Mouse (Mus musculus) neural tube, embryonic 15.5 days (tissue): Measurements from ENCODE around the gene Rnf114. TPM values are rescaled to one million over a fixed set of nuclear protein-coding genes. Genes with fewer than 3 reads are reported as not detected.

Source experiments
- ATAC-seq: fragments of 200-750 bp; cut with Nextera tagmentation; 2 replicates; pipeline ENCODE4 v1.8.0; 2017; ENCODE audit warnings: mild to moderate bottlenecking, moderate TSS enrichment, moderate library complexity; ENCODE audit not compliant: low FRiP score
- H3K27ac ChIP-seq: fragments of 300-500 bp; sonication (generic); replicated peaks from 2 replicates; pipeline ENCODE4 v1.5.1; 2015; ENCODE audit warnings: mild to moderate bottlenecking, inconsistent platforms
- H3K27me3 ChIP-seq: fragments of 300-500 bp; sonication (generic); replicated peaks from 2 replicates; pipeline ENCODE4 v1.6.1; 2015; ENCODE audit warnings: inconsistent platforms
- H3K36me3 ChIP-seq: fragments of 300-500 bp; sonication (generic); 2 replicates; pipeline ENCODE4 v1.6.1; 2015; ENCODE audit warnings: inconsistent platforms
- H3K4me1 ChIP-seq: fragments of 300-500 bp; sonication (generic); 2 replicates; pipeline ENCODE4 v1.6.1; 2015; ENCODE audit warnings: inconsistent platforms
- H3K4me2 ChIP-seq: fragments of 300-500 bp; sonication (generic); 2 replicates; pipeline ENCODE4 v1.6.1; 2015; ENCODE audit warnings: inconsistent platforms, mild to moderate bottlenecking, moderate library complexity
- H3K4me3 ChIP-seq: fragments of 300-500 bp; sonication (generic); replicated peaks from 2 replicates; pipeline ENCODE4 v1.5.1; 2015; ENCODE audit warnings: mild to moderate bottlenecking, inconsistent platforms
- H3K9ac ChIP-seq: fragments of 300-500 bp; sonication (generic); replicated peaks from 2 replicates; pipeline ENCODE4 v1.6.1; 2015; ENCODE audit warnings: mild to moderate bottlenecking, inconsistent platforms
- H3K9me3 ChIP-seq: fragments of 300-500 bp; sonication (generic); replicated peaks from 2 replicates; pipeline ENCODE4 v1.6.1; 2016; ENCODE audit warnings: inconsistent platforms
- WGBS: fragments of 180-500 bp; shearing (Covaris S2); methylation state at CpG from one replicate; pipeline ENCODE4 v1.1.7; 2015; ENCODE audit warnings: mixed read lengths; 5-methylcytosine and 5-hydroxymethylcytosine counted together
- polyA plus RNA-seq: library from polyadenylated mRNA; unstranded; fragments of >200 nt; fragmentation: Nextera tagmentation; extraction: Ambion mirVana; gene quantifications from 2 replicates; pipeline ENCODE4 v1.2.1, GENCODE M21; 2015

Gene Rnf114
- polyA plus RNA-seq, 1 experiment from 2014 or later, result 98.4 TPM

GRCm38 (mm10) chr2:167490813-167491525 is 1.5 kb upstream of the Rnf114 start:
- WGBS, result 80% methylated on average over 4 of the region's 4 CpGs
- Histone ChIP-seq H3K4me3 (peak overlapping the region; percentile 100), H3K36me3 (peaks cover 8% of the 10 kb centered on the region), H3K4me1 (peaks cover 62% of the 10 kb centered on the region), H3K9ac (peak overlapping the region; percentile 98), H3K9me3 (no peaks in the 10 kb centered on the region), H3K4me2 (peak overlapping the region; percentile 96), H3K27me3 (no peaks in the 10 kb centered on the region), H3K27ac (peak overlapping the region; percentile 99)
- 0 out of 2 replicates have a peak, but pooled peaks have one; percentile 2 for ATAC-seq

GRCm38 (mm10) chr2:167492713-167493636 is 530 bp downstream of the Rnf114 start, which contains the start of gene Spata2:
Spata2 (minus strand) TSS chr2:167492887.
- peak within 1 kb of the TSS; percentile 99 for H3K27ac ChIP-seq
- peaks cover 44% of the 10 kb centered on the region for H3K4me1 ChIP-seq
- peak within 1 kb of the TSS; percentile 96 for H3K4me2 ChIP-seq
- H3K9ac ChIP-seq, result peak within 1 kb of the TSS; percentile 98
- peak within 1 kb of the TSS; percentile 100 for H3K4me3 ChIP-seq
- H3K27me3 ChIP-seq, result no peaks in the 10 kb centered on the region
- peak; percentile 85 for ATAC-seq
- peaks cover 3% of the 10 kb centered on the region; the same call in 1 of the 2 replicates for H3K36me3 ChIP-seq
- WGBS, result 3% methylated on average over 63 of the region's 63 CpGs
- H3K9me3 ChIP-seq, result no peaks in the 10 kb centered on the region

- Histone ChIP-seq H3K27me3 (no peaks in the 10 kb centered on the region), H3K4me3 (no peak overlapping the region), H3K4me2 (no peak overlapping the region), H3K9me3 (no peaks in the 10 kb centered on the region), H3K27ac (no peak overlapping the region), H3K36me3 (peaks cover 3% of the 10 kb centered on the region; the same call in 1 of the 2 replicates), H3K4me1 (peaks cover 14% of the 10 kb centered on the region), H3K9ac (no peak overlapping the region)
- ATAC-seq, result no peak
- 88% methylated on average over 7 of the region's 7 CpGs for WGBS
Observed at GRCm38 (mm10) chr2:167496437-167496836, 4.0 kb downstream of the Rnf114 start.

- H3K4me2 ChIP-seq, result no peak overlapping the region
- WGBS, result 75% methylated on average over 5 of the region's 5 CpGs
- H3K36me3 ChIP-seq, result peaks cover 3% of the 10 kb centered on the region; the same call in 1 of the 2 replicates
- no peaks in the 10 kb centered on the region for H3K9me3 ChIP-seq
- ATAC-seq, result no peak
- H3K4me3 ChIP-seq, result no peak overlapping the region
- H3K27ac ChIP-seq, result no peak overlapping the region
- peaks cover 7% of the 10 kb centered on the region for H3K4me1 ChIP-seq
- H3K27me3 ChIP-seq, result no peaks in the 10 kb centered on the region
- no peak overlapping the region for H3K9ac ChIP-seq
Observed at GRCm38 (mm10) chr2:167497272-167497671, 4.8 kb downstream of the Rnf114 start.

- H3K4me2 ChIP-seq, result peak overlapping the region; percentile 89
- peaks cover 9% of the 10 kb centered on the region; the same call in 1 of the 2 replicates for H3K36me3 ChIP-seq
- peaks cover 42% of the 10 kb centered on the region for H3K4me1 ChIP-seq
- H3K27me3 ChIP-seq, result no peaks in the 10 kb centered on the region
- peak; percentile 50; the same call in 1 of the 2 replicates for ATAC-seq
- peak overlapping the region; percentile 91; the same call in 1 of the 2 replicates for H3K9ac ChIP-seq
- peak overlapping the region; percentile 88 for H3K27ac ChIP-seq
- no peaks in the 10 kb centered on the region for H3K9me3 ChIP-seq
- peak overlapping the region; percentile 96 for H3K4me3 ChIP-seq
- WGBS, result 51% methylated on average over 13 of the region's 13 CpGs
Observed at GRCm38 (mm10) chr2:167502554-167503252, 10.3 kb downstream of the Rnf114 start.

GRCm38 (mm10) chr2:167503253-167503895 is 10.9 kb downstream of the Rnf114 start:
- Histone ChIP-seq H3K4me3 (peak overlapping the region; percentile 96), H3K9ac (peak overlapping the region; percentile 91), H3K27me3 (no peaks in the 10 kb centered on the region), H3K4me2 (peak overlapping the region; percentile 89), H3K36me3 (peaks cover 15% of the 10 kb centered on the region; the same call in 1 of the 2 replicates), H3K4me1 (peaks cover 42% of the 10 kb centered on the region), H3K27ac (peak overlapping the region; percentile 88), H3K9me3 (no peaks in the 10 kb centered on the region)
- peak; percentile 90 for ATAC-seq
- WGBS, result under 1% methylated on average over 85 of the region's 85 CpGs

GRCm38 (mm10) chr2:167503896-167504349 is 11.5 kb downstream of the Rnf114 start:
- Histone ChIP-seq H3K27me3 (no peaks in the 10 kb centered on the region), H3K4me2 (peak overlapping the region; percentile 89), H3K4me1 (peaks cover 42% of the 10 kb centered on the region), H3K27ac (peak overlapping the region; percentile 88), H3K9me3 (no peaks in the 10 kb centered on the region), H3K36me3 (peaks cover 20% of the 10 kb centered on the region), H3K9ac (peak overlapping the region; percentile 91), H3K4me3 (peak overlapping the region; percentile 96)
- peak; percentile 33 for ATAC-seq
- WGBS, result under 1% methylated on average over 32 of the region's 32 CpGs

GRCm38 (mm10) chr2:167505127-167505526 is 12.7 kb downstream of the Rnf114 start:
- H3K27ac ChIP-seq, result no peak overlapping the region
- no peaks in the 10 kb centered on the region for H3K9me3 ChIP-seq
- H3K9ac ChIP-seq, result no peak overlapping the region
- 89% methylated on average over 3 of the region's 3 CpGs for WGBS
- peak overlapping the region; percentile 89 for H3K4me2 ChIP-seq
- ATAC-seq, result no peak
- no peak overlapping the region for H3K4me3 ChIP-seq
- H3K4me1 ChIP-seq, result peaks cover 42% of the 10 kb centered on the region
- no peaks in the 10 kb centered on the region for H3K27me3 ChIP-seq
- H3K36me3 ChIP-seq, result peaks cover 28% of the 10 kb centered on the region

- no peak overlapping the region for H3K27ac ChIP-seq
- H3K4me3 ChIP-seq, result no peak overlapping the region
- H3K9ac ChIP-seq, result no peak overlapping the region
- peaks cover 42% of the 10 kb centered on the region for H3K4me1 ChIP-seq
- no peaks in the 10 kb centered on the region for H3K9me3 ChIP-seq
- peaks cover 43% of the 10 kb centered on the region for H3K36me3 ChIP-seq
- H3K4me2 ChIP-seq, result no peak overlapping the region
- 97% methylated on average over 10 of the region's 10 CpGs for WGBS
- H3K27me3 ChIP-seq, result no peaks in the 10 kb centered on the region
- ATAC-seq, result no peak
Observed at GRCm38 (mm10) chr2:167506546-167507260, 14.3 kb downstream of the Rnf114 start.

GRCm38 (mm10) chr2:167507719-167508385 is 15.4 kb downstream of the Rnf114 start:
- Histone ChIP-seq H3K4me3 (no peak overlapping the region), H3K36me3 (peaks cover 55% of the 10 kb centered on the region), H3K4me2 (no peak overlapping the region), H3K27ac (no peak overlapping the region), H3K9ac (no peak overlapping the region), H3K9me3 (no peaks in the 10 kb centered on the region), H3K4me1 (peaks cover 39% of the 10 kb centered on the region), H3K27me3 (no peaks in the 10 kb centered on the region)
- WGBS, result 93% methylated on average over 3 of the region's 3 CpGs
- no peak for ATAC-seq
